Mouse (Mus musculus) stomach, embryonic 16.5 days (tissue): ENCODE measurements around the gene Slfn8. TPM values are rescaled to one million over a fixed set of nuclear protein-coding genes. Genes with fewer than 3 reads are reported as not detected.

Experiments used
- ATAC-seq: fragments of 200-750 bp; cut with Nextera tagmentation; 2 replicates; pipeline ENCODE4 v1.8.0; 2017; ENCODE audit warnings: moderate number of reproducible peaks, moderate TSS enrichment; ENCODE audit not compliant: insufficient read depth, low FRiP score
- H3K27ac ChIP-seq: fragments of 300-500 bp; sonication (generic); 2 replicates; pipeline ENCODE4 v1.5.1; 2014; ENCODE audit warnings: low read length
- H3K27me3 ChIP-seq: fragments of 300-500 bp; sonication (generic); 2 replicates; pipeline ENCODE4 v1.6.1; 2014; ENCODE audit warnings: low read length, control low read depth, mixed read lengths; ENCODE audit not compliant: control insufficient read depth, insufficient read depth
- H3K36me3 ChIP-seq: fragments of 300-500 bp; sonication (generic); 2 replicates; pipeline ENCODE4 v1.6.1; 2014; ENCODE audit warnings: low read length; ENCODE audit not compliant: control insufficient read depth, insufficient read depth
- H3K4me1 ChIP-seq: fragments of 300-500 bp; sonication (generic); 2 replicates; pipeline ENCODE4 v1.6.1; 2014; ENCODE audit warnings: low read length, control low read depth, mixed read lengths; ENCODE audit not compliant: control insufficient read depth, insufficient read depth
- H3K4me2 ChIP-seq: fragments of 300-500 bp; sonication (generic); 2 replicates; pipeline ENCODE4 v1.6.1; 2014; ENCODE audit warnings: low read depth, low read length, mixed read lengths
- H3K4me3 ChIP-seq: fragments of 300-500 bp; sonication (generic); replicated peaks from 2 replicates; pipeline ENCODE4 v1.5.1; 2014; ENCODE audit warnings: mild to moderate bottlenecking, low read length
- H3K9ac ChIP-seq: fragments of 300-500 bp; sonication (generic); 2 replicates; pipeline ENCODE4 v1.6.1; 2014; ENCODE audit warnings: low read length
- H3K9me3 ChIP-seq: fragments of 300-500 bp; sonication (generic); replicated peaks from 2 replicates; pipeline ENCODE4 v1.6.1; 2016; ENCODE audit warnings: low read length, control low read depth; ENCODE audit not compliant: control insufficient read depth
- WGBS: fragments of 180-500 bp; shearing (Covaris S2); extraction: QIAGEN DNeasy Blood & Tissue Kit; methylation state at CpG from one replicate; pipeline ENCODE4 v1.1.7; 2014; 5-methylcytosine and 5-hydroxymethylcytosine counted together
- microRNA-seq: library from miRNA; unstranded; fragments of <30 nt; microRNA quantifications from one replicate; pipeline ENCODE4, GENCODE M21; 2016
- polyA plus RNA-seq: library from polyadenylated mRNA; unstranded; fragments of >200 nt; fragmentation: Nextera tagmentation; extraction: Ambion mirVana; gene quantifications from 2 replicates; pipeline ENCODE4 v1.2.1, GENCODE M21; 2015

Gene Slfn8
- polyA plus RNA-seq, 1 experiment from 2014 or later, result 0.85 TPM

DNA sequence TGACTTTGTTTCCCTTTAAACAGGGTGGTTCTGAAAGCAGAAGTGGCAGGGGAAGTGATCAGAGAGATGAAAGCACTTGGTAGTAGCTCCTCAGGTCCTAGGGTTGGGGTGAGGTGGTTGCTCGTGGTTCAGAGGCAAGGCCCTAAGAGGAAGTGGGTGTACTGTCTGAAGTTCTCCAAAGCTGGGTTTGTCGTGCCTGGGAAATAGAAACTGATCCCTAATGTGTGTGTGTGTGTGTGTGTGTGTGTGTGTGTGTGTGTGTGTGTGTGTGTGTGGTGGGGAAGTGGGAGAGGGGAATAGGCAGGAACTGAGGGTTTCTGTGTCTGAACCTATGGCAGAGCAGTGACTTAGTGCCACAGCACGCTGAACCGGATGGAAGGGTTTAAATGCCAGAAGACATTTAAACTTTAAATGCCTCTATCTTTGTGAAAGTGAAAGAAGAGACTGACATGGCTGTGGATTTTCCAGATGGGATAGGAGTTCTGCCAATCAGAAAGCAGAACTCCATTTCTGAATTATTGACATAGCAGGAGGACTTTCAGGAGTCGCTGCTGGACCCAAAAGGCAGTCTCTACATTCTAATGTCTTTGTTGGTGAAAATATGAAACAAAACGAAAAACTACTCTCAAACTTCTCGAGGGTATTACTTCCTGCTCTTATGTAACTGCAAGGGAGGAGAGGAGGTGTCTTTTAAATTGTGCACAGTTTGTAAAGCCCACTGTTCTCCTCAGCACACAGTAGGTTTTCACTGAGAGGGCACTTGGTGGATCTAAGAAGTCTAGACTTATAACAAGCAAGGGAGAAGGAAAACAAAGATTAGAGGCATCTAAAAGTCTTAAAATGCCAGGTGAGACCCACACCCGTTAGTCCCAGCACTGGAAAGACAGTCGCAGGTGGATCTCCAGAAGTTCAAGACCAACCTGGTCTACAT is 67.7 kb downstream of the Slfn8 start:
- peaks cover 21% of the 10 kb centered on the region for H3K27me3 ChIP-seq
- no peak overlapping the region for H3K27ac ChIP-seq
- H3K4me1 ChIP-seq, result no peaks in the 10 kb centered on the region
- H3K9ac ChIP-seq, result no peak overlapping the region
- peak overlapping the region; percentile 22; the same call in 1 of the 2 replicates for H3K4me3 ChIP-seq
- no peaks in the 10 kb centered on the region for H3K9me3 ChIP-seq
- ATAC-seq, result no peak
- peak overlapping the region; percentile 9; the same call in 1 of the 2 replicates for H3K4me2 ChIP-seq
- H3K36me3 ChIP-seq, result no peaks in the 10 kb centered on the region
- 55% methylated on average over 9 of the region's 9 CpGs for WGBS

Small RNAs within 50 kb of the gene (microRNA-seq; reads per million reads assigned to microRNA genes)
- gene Gm27598, result not detected
- gene Mir7679, result not detected

Other genes with a start within 250 kb of the Slfn8 start
- 27.3 and 30.7 TPM in 2 replicates for gene Lig3, start 239.7 kb downstream of the Slfn8 start, polyA plus RNA-seq
- 21.9 and 23.8 TPM in 2 replicates for gene Rffl, start 149.6 kb downstream of the Slfn8 start, polyA plus RNA-seq
- 12.5 and 12.8 TPM in 2 replicates for gene Rad51d, start 130.2 kb downstream of the Slfn8 start, polyA plus RNA-seq
- gene Fndc8, start 128.7 kb downstream of the Slfn8 start, polyA plus RNA-seq, result 0.22 TPM in 1 of 2 replicates, not detected in the other
- 28.5 and 33.8 TPM in 2 replicates for gene Nle1, start 112.4 kb downstream of the Slfn8 start, polyA plus RNA-seq
- gene Unc45b, start 110.3 kb downstream of the Slfn8 start, polyA plus RNA-seq, result 1.3 and 10.6 TPM in 2 replicates
- 1.9 and 2.3 TPM in 2 replicates for gene Slfn5, start 69.5 kb downstream of the Slfn8 start, polyA plus RNA-seq
- gene Slfn9, start 29.0 kb downstream of the Slfn8 start, polyA plus RNA-seq, result 21.2 and 21.3 TPM in 2 replicates
- gene Slfn2, start 44.3 kb upstream of the Slfn8 start, polyA plus RNA-seq, result 9.3 and 9.5 TPM in 2 replicates
- gene Slfn1, start 96.0 kb upstream of the Slfn8 start, polyA plus RNA-seq, result 1.4 and 1.5 TPM in 2 replicates
- 0.61 and 0.87 TPM in 2 replicates for gene Slfn4, start 154.4 kb upstream of the Slfn8 start, polyA plus RNA-seq
- 0.80 and 1.0 TPM in 2 replicates for gene Slfn3, start 170.5 kb upstream of the Slfn8 start, polyA plus RNA-seq